Mouse (Mus musculus): ENCODE measurements around the gene Mipep. TPM values are rescaled to one million over a fixed set of nuclear protein-coding genes. Genes with fewer than 3 reads are reported as not detected.
A peak's percentile ranks its signal among the peaks of the same experiment; 100 is the strongest.

Mipep gene
- polyA plus RNA-seq, 1 experiment from 2014 or later = 20.3 TPM

- H3K4me3 ChIP-seq (ENCODE audit: low read depth, low read length) = no peak overlapping the region
- no peak overlapping the region for H3K9ac ChIP-seq (ENCODE audit: low read depth, low read length)
- no peak overlapping the region for H3K27ac ChIP-seq (ENCODE audit: low read length)
- H3K4me2 ChIP-seq (ENCODE audit: low read length) = no peak overlapping the region
- H3K27me3 ChIP-seq (ENCODE audit: control insufficient read depth, insufficient read depth, low read depth, low read length) = no peaks in the 10 kb centered on the region
- H3K4me1 ChIP-seq (ENCODE audit: control insufficient read depth, insufficient read depth, low read length) = no peaks in the 10 kb centered on the region
- H3K9me3 ChIP-seq (replicated peaks; ENCODE audit: control insufficient read depth, low read length, poor library complexity, severe bottlenecking) = no peaks in the 10 kb centered on the region
- ATAC-seq = no peak
- no peaks in the 10 kb centered on the region; the same call in none of the 2 replicates for H3K36me3 ChIP-seq (ENCODE audit: control insufficient read depth, insufficient read depth, low read length)
- WGBS = 80% methylated on average over 6 of the region's 6 CpGs
These were observed 101.1 kb downstream of the Mipep start for GRCm38 (mm10) chr14:60885361-60885950.

GRCm38 (mm10) chr14:60893882-60894281, 109.5 kb downstream of the Mipep start:
- Histone ChIP-seq H3K4me1 (ENCODE audit: control insufficient read depth, insufficient read depth, low read length) (no peaks in the 10 kb centered on the region), H3K36me3 (ENCODE audit: control insufficient read depth, insufficient read depth, low read length) (no peaks in the 10 kb centered on the region), H3K27ac (ENCODE audit: low read length) (no peak overlapping the region), H3K9ac (ENCODE audit: low read depth, low read length) (no peak overlapping the region), H3K9me3 (replicated peaks; ENCODE audit: control insufficient read depth, low read length, poor library complexity, severe bottlenecking) (no peaks in the 10 kb centered on the region), H3K27me3 (ENCODE audit: control insufficient read depth, insufficient read depth, low read depth, low read length) (no peaks in the 10 kb centered on the region), H3K4me3 (ENCODE audit: low read depth, low read length) (no peak overlapping the region), H3K4me2 (ENCODE audit: low read length) (no peak overlapping the region)
- no peak for ATAC-seq
- 92% methylated on average over 10 of the region's 10 CpGs for WGBS

- no peak overlapping the region for H3K9ac ChIP-seq (ENCODE audit: low read depth, low read length)
- no peak for ATAC-seq
- 69% methylated on average over 19 of the region's 19 CpGs for WGBS
These were observed 111.0 kb downstream of the Mipep start for GRCm38 (mm10) chr14:60895172-60896000.

GRCm38 (mm10) chr14:60898086-60898667, 113.8 kb downstream of the Mipep start:
- Histone ChIP-seq H3K4me3 (ENCODE audit: low read depth, low read length) (no peak overlapping the region), H3K4me2 (ENCODE audit: low read length) (no peak overlapping the region), H3K9me3 (replicated peaks; ENCODE audit: control insufficient read depth, low read length, poor library complexity, severe bottlenecking) (no peaks in the 10 kb centered on the region), H3K27ac (ENCODE audit: low read length) (no peak overlapping the region), H3K9ac (ENCODE audit: low read depth, low read length) (no peak overlapping the region), H3K27me3 (ENCODE audit: control insufficient read depth, insufficient read depth, low read depth, low read length) (no peaks in the 10 kb centered on the region), H3K36me3 (ENCODE audit: control insufficient read depth, insufficient read depth, low read length) (no peaks in the 10 kb centered on the region), H3K4me1 (ENCODE audit: control insufficient read depth, insufficient read depth, low read length) (no peaks in the 10 kb centered on the region)
- ATAC-seq = no peak
- 67% methylated on average over 5 of the region's 5 CpGs for WGBS

More at GRCm38 (mm10) chr14:60895172-60896000, 111.0 kb downstream of the Mipep start:
- Histone ChIP-seq H3K4me1 (ENCODE audit: control insufficient read depth, insufficient read depth, low read length) (no peaks in the 10 kb centered on the region), H3K27me3 (ENCODE audit: control insufficient read depth, insufficient read depth, low read depth, low read length) (no peaks in the 10 kb centered on the region), H3K9me3 (replicated peaks; ENCODE audit: control insufficient read depth, low read length, poor library complexity, severe bottlenecking) (no peaks in the 10 kb centered on the region), H3K36me3 (ENCODE audit: control insufficient read depth, insufficient read depth, low read length) (no peaks in the 10 kb centered on the region), H3K4me3 (ENCODE audit: low read depth, low read length) (no peak overlapping the region), H3K4me2 (ENCODE audit: low read length) (no peak overlapping the region), H3K27ac (ENCODE audit: low read length) (peak overlapping the region; percentile 28; the same call in 1 of the 2 replicates)

GRCm38 (mm10) chr14:60904501-60904900, 120.1 kb downstream of the Mipep start:
- no peak for ATAC-seq
- Histone ChIP-seq H3K9ac (ENCODE audit: low read depth, low read length) (no peak overlapping the region), H3K4me3 (ENCODE audit: low read depth, low read length) (no peak overlapping the region), H3K4me1 (ENCODE audit: control insufficient read depth, insufficient read depth, low read length) (no peaks in the 10 kb centered on the region), H3K36me3 (ENCODE audit: control insufficient read depth, insufficient read depth, low read length) (peaks cover 4% of the 10 kb centered on the region), H3K27ac (ENCODE audit: low read length) (no peak overlapping the region), H3K4me2 (ENCODE audit: low read length) (no peak overlapping the region), H3K9me3 (replicated peaks; ENCODE audit: control insufficient read depth, low read length, poor library complexity, severe bottlenecking) (no peaks in the 10 kb centered on the region), H3K27me3 (ENCODE audit: control insufficient read depth, insufficient read depth, low read depth, low read length) (no peaks in the 10 kb centered on the region)
- WGBS = 76% methylated on average over 4 of the region's 4 CpGs

GRCm38 (mm10) chr14:60906421-60907374, 122.3 kb downstream of the Mipep start:
- H3K27me3 ChIP-seq (ENCODE audit: control insufficient read depth, insufficient read depth, low read depth, low read length) = no peaks in the 10 kb centered on the region
- no peak for ATAC-seq
- WGBS = 80% methylated on average over 10 of the region's 10 CpGs
- H3K4me1 ChIP-seq (ENCODE audit: control insufficient read depth, insufficient read depth, low read length) = no peaks in the 10 kb centered on the region
- no peak overlapping the region for H3K4me2 ChIP-seq (ENCODE audit: low read length)
- no peak overlapping the region for H3K9ac ChIP-seq (ENCODE audit: low read depth, low read length)
- no peaks in the 10 kb centered on the region for H3K9me3 ChIP-seq (replicated peaks; ENCODE audit: control insufficient read depth, low read length, poor library complexity, severe bottlenecking)
- no peak overlapping the region for H3K27ac ChIP-seq (ENCODE audit: low read length)
- no peak overlapping the region for H3K4me3 ChIP-seq (ENCODE audit: low read depth, low read length)
- H3K36me3 ChIP-seq (ENCODE audit: control insufficient read depth, insufficient read depth, low read length) = peaks cover 4% of the 10 kb centered on the region

GRCm38 (mm10) chr14:60909351-60909750, 125.0 kb downstream of the Mipep start:
- no peaks in the 10 kb centered on the region for H3K9me3 ChIP-seq (replicated peaks; ENCODE audit: control insufficient read depth, low read length, poor library complexity, severe bottlenecking)
- 94% methylated on average over 4 of the region's 4 CpGs for WGBS
- no peak overlapping the region for H3K4me2 ChIP-seq (ENCODE audit: low read length)
- no peaks in the 10 kb centered on the region for H3K27me3 ChIP-seq (ENCODE audit: control insufficient read depth, insufficient read depth, low read depth, low read length)
- ATAC-seq = no peak
- H3K27ac ChIP-seq (ENCODE audit: low read length) = no peak overlapping the region
- H3K36me3 ChIP-seq (ENCODE audit: control insufficient read depth, insufficient read depth, low read length) = peaks cover 2% of the 10 kb centered on the region; the same call in 1 of the 2 replicates
- H3K4me1 ChIP-seq (ENCODE audit: control insufficient read depth, insufficient read depth, low read length) = no peaks in the 10 kb centered on the region
- H3K9ac ChIP-seq (ENCODE audit: low read depth, low read length) = no peak overlapping the region
- no peak overlapping the region for H3K4me3 ChIP-seq (ENCODE audit: low read depth, low read length)

GRCm38 (mm10) chr14:60910506-60911444, 126.4 kb downstream of the Mipep start:
- 91% methylated on average over 12 of the region's 12 CpGs for WGBS
- Histone ChIP-seq H3K4me3 (ENCODE audit: low read depth, low read length) (no peak overlapping the region), H3K27me3 (ENCODE audit: control insufficient read depth, insufficient read depth, low read depth, low read length) (no peaks in the 10 kb centered on the region), H3K9ac (ENCODE audit: low read depth, low read length) (no peak overlapping the region), H3K27ac (ENCODE audit: low read length) (no peak overlapping the region), H3K9me3 (replicated peaks; ENCODE audit: control insufficient read depth, low read length, poor library complexity, severe bottlenecking) (no peaks in the 10 kb centered on the region), H3K4me1 (ENCODE audit: control insufficient read depth, insufficient read depth, low read length) (no peaks in the 10 kb centered on the region), H3K4me2 (ENCODE audit: low read length) (no peak overlapping the region), H3K36me3 (ENCODE audit: control insufficient read depth, insufficient read depth, low read length) (no peaks in the 10 kb centered on the region; the same call in 1 of the 2 replicates)
- no peak for ATAC-seq

Measured in midbrain, embryonic 16.5 days (tissue).